Mouse (Mus musculus) right cerebral cortex, adult 2 months (tissue): ENCODE measurements around the gene Pif1.

ENCODE experiments used
- DNase-seq, 2 experiments: peaks; one replicate each; pipeline ENCODE4 v3.0.0; 2021 to 2022; ENCODE audit warnings: low spot score in 2 of 2

Pif1 gene

GRCm38 (mm10) chr9:65558806-65559205 is 28.2 kb upstream of the Pif1 start:
- DNase-seq: no peak

DNA sequence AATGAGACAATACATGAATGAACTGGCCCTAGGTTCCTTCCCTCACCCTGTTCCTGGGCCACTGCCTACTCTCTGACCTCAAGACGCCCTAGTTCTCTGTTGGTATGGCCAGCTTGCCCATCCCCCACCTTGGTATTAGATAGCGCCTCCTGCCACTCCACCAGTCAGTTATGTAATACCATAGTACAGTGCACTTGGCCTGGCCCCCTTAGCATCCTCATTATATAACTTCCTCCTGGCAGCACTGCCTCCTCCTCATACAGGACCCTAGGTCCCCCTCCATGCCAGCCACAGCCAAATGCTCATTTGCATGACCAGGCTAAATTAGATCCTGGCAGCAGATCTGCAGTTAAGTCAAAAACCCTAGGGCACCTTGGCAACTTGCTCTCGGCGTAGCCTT is 25.9 kb upstream of the Pif1 start:
- DNase-seq: no peak

DNA sequence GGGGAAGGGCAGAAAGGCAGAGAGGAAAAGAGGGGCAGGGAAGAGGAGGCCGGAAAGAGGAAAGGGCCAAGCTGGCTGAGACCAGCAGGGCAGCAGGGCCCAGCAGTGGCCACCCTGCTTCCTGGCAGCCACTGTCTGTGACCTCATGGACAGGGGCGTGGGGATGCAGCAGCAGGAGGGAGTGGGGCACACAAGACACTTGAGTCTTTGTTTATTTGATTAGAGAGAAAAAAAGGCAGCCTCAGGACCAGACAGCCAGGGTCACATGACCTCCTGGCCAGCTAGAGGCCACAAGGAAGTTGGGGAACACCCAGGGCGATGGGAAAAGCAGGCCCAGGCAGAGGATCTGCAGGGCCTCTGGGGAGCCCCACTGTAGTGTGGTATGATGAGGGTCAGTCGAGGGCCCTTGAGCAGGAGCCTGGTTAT is 24.9 kb upstream of the Pif1 start:
- peak; percentile 38 to 45 for DNase-seq

- DNase-seq: no peak
Measured at GRCm38 (mm10) chr9:65563073-65563472, 23.9 kb upstream of the Pif1 start.

DNA sequence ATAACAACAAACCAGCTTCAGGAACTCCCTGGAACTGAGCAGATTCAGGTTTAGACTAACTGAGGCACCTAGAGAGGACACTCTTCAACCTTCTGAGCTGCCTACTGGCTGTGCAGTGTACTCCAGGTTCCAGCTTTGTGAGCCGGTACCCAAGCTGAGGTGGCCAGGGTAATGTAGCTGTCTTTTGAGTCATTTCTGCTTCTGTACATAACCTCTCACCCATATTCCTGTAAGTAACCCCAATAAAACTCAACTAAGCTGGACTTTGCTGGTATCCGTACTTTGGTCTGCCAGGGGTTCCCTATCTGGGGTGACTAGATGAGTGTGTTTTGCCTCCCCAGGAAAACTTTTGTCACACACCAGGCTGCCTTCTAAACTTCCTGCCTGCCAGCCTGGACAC is 22.3 kb upstream of the Pif1 start:
- no peak for DNase-seq

- no peak for DNase-seq
Measured at GRCm38 (mm10) chr9:65568787-65569186, 18.2 kb upstream of the Pif1 start.

DNA sequence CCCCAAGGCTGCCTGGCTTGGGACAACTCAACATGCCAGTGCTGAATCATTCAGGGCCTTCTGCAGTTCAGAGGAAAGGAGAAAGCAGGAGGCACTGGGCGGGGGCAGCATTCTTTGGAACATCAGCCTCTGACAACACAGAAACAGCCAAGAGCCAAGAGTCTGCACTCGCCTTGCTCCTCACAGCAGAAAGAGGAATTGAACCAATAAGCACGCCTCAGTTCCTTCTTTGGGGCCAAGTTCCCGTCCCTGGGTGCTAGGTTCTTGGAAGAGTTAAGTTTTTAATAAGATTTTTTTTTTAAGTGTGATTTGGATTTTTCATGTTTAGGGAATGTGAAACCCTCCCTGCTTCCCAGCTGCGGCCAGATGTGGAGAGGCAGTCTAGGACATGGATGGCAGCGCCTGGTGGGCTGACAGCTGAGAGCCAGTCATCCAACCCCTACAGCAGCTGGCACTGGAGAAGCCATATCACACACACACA is 17.4 kb upstream of the Pif1 start:
- no peak for DNase-seq

DNA sequence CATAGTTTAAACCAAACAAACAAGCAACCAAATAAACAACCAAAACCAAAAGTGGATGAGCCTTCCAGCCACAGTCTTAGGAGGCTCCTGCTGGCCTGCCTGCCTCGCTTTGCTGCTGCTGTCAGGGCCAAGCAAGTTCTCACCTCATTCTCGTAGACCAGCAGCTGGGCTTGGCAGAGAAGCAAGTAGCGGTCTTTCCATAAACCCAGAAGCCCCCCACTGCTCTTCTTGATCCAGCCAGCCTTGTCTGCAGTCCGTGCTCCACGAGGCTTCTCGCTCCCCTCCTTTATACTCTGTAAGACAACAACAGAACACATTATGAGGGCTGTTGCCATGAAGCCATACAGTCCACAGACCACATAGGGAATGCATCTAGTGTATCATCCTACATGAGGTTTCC is 14.1 kb upstream of the Pif1 start:
- DNase-seq: no peak

- DNase-seq: no peak
Measured at GRCm38 (mm10) chr9:65574513-65575392, 12.2 kb upstream of the Pif1 start.

DNA sequence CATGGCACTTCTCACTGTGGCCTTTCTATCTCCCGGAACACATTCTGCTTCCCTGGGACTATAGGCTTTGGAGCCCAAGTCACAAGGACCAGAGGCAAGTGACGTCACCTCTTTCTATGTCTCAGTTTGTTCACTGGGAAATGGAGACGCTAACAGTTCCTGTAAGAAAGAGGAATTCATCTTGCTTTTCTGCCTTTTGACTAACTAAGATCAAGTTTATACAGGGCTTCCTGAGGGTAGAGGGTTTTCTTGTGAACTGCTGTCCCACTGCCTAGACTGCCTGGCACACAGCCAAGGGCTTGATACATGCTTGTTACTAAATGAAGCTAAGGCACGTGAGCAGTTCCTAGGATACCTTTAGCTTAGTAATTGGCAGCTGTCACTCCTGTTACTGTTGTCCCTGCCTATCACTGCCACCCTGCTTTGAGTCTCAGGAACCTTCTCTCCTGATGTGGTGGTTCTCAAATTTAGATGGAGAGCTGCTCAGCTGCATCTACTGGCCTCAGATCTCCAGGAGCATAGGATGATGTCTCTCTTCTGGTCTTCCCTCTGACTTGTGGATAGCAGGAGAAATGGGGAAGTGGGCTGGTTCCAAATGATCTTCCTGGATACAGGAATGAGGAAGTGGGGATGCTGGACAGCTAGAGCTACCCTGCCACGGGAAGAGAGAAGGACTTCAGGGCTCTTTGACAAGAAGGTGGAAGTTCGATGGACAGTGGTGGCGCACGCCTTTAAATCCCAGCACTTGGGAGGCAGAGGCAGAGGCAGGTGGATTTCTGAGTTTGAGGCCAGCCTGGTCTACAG is 11.4 kb upstream of the Pif1 start:
- DNase-seq: no peak

GRCm38 (mm10) chr9:65576861-65577510 is 10.0 kb upstream of the Pif1 start:
- DNase-seq: peak in 1 of 2 experiments; percentile 18

GRCm38 (mm10) chr9:65577511-65578196 is 9.3 kb upstream of the Pif1 start:
- DNase-seq: no peak

- DNase-seq: no peak
Measured at GRCm38 (mm10) chr9:65578801-65579249, 8.1 kb upstream of the Pif1 start.

GRCm38 (mm10) chr9:65579781-65580371 is 7.1 kb upstream of the Pif1 start, which contains the start of gene Plekho2:
Gene Plekho2, minus strand, starts transcription at chr9:65580040.
- peak; percentile 70 to 76 for DNase-seq

GRCm38 (mm10) chr9:65580401-65581256 is 6.3 kb upstream of the Pif1 start:
- peak; percentile 66 to 71 for DNase-seq

DNA sequence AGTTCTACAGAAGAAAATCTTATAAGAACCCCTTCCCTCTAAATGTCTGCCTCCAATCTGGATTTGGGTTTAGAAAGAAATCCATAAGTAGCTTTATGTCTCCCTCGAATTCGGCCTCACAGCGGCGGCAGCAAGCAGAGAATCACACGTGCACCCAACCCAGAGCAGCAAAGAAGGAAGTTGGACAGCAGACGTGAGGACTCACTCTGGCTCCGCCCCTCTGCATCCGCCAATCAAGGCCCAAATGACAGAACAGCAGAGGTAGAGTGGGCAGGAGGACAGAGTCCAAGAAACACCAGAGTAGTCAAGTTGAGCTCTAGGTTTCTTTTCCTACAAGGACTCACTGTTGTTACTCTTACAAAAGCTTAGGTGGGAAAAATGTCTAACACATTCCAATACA is 3.9 kb upstream of the Pif1 start:
- no peak for DNase-seq

DNA sequence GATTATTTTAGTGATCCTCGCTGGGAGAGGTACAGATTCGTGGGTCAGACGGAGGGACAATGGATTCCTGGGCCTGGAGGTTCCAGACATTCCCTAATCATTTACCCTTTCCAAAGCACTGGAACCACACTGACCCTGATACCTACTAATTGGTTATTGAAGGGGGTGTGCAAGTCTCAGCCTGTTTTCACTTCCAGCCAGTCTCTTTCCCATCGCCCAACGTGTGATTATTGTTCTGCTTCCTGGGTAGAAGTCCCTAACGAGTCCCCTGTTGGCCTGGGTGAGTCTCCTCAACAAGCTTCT is 261 bp downstream of the Pif1 start:
- DNase-seq: no peak

GRCm38 (mm10) chr9:65587573-65588358 is 806 bp downstream of the Pif1 start:
- peak; percentile 35 to 39 for DNase-seq

- no peak for DNase-seq
Measured at GRCm38 (mm10) chr9:65589091-65589490, 2.1 kb downstream of the Pif1 start.
